Mouse (Mus musculus) right cerebral cortex, adult 18-20 months (tissue): Measurements from ENCODE around the gene Safb2.

Source experiments
- DNase-seq: peaks from one replicate; pipeline ENCODE4 v3.0.0; 2022; ENCODE audit warnings: mixed read lengths

The Safb2 gene

DNA sequence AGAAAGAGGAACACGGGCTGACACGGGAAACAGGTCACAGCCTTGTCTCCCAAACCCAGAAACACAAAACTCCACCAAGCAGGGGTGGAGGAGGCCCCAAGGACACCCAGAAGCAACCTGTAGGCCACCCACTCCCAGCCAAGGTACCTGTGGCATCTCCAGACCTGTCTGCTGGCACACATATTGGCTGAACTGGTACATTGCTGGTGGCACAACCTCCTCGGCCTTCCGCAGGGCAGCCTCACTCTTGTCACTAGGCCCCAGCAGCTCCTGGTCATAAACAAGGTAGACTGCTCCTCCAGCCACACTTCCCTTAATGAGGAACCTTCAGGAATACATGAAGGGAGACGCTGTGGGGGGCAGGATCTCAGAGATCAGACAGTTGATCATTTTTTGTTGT lies 24.3 kb upstream of the Safb2 start:
- no peak for DNase-seq

DNA sequence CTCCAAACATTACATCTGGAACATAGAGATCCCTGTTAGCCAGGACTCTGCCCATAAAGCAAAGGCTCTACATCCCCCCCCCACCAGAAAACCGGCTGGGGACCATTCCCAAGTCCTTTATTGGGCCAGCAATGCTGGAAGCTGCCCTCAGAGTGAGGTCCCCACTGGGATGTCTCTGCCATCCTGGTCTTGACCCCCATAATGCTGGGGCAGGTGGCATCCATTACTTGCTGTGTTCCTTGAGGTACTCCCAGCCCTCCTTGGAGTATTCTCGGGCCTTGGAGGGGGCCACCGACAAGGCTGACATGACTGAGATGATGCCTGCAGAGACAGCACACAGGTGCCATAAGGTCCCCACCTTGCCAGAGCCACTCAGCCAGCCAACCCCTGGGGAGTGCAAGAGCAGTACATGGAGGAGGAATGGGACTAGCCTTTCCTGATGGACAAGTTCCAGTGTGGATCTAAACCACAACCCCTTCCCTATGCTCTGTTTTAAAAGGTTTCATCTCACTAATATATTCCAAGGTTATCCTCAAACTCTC lies 23.2 kb upstream of the Safb2 start:
- DNase-seq: no peak

DNA sequence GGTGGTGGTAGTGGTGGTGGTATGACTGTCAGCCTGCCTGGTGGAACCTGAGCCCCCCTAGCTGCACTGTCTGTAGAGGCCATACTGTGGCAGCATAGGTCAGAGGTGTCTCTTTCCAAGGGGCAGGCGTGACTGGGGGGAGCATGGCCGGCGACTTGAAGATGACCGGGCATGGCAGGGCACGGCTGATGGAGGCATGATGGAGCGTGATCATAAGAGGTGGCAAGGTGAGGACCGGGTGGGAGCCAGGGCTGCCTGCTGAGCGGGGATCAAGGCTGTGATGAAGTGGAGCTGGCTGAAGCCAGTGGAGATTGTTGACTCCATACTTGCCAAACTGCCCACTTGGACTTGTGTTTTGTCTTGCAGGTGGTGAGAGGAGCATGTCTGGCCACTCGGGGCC lies 21.0 kb upstream of the Safb2 start:
- DNase-seq: no peak

DNA sequence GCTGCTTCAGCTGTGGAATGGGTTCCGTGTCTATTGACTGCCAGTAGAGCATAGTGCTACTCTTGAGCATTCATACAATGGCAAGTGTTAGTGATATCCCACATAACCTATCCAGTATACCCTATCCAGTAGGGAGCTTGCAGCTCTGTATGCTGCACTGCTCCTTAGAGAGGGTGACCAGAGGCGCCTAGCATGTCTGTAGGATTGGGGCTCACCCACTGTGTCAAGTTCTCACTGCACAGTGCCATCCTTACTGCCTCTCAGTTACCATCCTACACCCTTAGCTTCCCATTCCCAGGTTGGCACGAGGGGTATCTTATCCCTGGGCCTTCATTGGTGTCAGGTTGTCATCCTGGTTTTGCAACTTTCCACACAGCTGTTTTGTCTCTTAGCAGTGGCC lies 20.0 kb upstream of the Safb2 start:
- no peak for DNase-seq

DNA sequence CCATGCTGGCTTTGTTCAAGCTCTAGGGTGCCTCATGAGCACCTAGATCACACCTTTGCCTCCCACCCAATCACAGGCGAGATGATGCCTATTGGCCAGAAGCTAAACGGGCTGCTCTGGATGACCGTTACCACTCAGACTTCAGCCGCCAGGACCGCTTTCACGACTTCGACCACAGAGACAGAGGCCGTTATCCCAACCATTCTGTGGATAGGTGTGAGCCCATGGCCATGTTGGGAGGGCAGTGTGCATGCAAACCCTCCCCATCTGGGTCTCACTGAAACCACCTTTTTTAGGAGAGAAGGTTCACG lies 19.6 kb upstream of the Safb2 start:
- no peak for DNase-seq

DNA sequence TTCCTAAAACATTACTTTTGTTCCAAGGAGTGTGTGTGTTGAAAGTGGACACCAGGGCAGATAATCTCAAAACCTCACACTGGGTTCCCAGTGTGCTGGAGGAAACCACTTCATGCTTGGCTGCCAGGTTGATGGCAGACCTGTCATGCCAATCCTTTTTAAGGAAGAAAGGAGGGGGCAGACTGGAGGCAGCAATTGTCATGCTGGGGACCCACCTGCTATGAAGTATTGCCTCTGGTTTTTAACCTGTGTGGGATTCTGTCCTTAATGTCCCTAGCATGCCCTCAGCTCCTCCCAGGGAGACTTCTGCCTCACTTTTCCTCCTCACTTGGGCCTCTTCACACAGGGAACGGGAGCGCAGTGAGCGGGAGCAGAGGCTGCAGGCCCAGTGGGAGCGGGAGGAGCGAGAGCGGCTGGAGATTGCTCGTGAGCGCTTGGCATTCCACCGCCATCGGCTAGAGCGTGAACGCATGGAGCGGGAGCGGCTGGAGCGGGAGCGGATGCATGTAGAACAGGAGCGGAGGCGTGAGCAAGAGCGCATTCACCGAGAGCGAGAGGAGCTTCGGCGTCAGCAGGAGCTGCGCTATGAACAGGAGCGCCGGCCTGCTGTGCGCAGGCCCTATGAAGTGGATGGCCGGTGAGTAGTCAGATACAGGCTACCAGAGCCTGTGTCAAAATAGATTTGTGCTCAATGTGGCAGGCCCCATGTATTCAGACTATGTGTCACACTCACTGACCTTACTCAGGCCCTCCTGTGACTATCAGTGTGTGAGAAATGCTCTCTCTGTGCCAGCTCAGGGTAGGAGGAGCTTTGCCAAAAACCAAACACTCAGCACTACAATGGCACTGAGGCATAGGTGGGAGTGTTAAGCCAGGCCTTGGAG lies 19.0 kb upstream of the Safb2 start:
- no peak for DNase-seq

DNA sequence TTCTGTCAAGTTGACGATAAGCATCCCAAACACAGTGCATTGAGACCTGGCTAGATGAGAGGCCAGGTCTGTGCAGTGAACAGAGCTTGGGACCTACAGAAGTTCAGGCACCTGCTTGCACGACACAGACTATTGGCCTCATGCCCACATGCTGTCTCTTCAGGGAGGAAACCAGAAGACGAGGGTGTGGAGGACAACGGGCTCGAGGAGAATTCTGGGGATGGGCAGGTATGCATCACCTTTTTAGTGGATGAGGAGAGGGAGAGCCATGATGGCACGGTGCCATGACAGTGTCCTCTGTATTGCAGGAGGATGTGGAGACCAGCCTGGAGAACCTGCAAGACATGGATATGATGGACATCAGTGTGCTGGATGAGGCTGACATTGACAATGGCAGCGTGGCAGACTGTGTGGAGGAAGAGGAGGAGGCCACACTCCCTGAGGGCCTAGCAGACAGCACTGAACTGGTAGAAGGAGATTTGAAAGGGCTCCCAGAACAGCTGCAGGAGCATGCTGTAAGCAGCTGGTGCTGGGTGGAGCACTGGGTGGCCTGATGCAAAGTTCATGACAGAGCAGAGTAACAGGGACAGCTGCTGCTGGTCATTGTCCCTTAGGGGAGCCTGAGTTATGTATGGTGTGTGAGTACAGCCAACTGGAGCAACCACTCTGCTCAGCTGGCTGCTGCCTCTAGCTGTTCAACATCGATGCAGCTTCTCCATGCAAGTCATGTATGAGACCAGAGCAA lies 9.3 kb upstream of the Safb2 start:
- no peak for DNase-seq

DNA sequence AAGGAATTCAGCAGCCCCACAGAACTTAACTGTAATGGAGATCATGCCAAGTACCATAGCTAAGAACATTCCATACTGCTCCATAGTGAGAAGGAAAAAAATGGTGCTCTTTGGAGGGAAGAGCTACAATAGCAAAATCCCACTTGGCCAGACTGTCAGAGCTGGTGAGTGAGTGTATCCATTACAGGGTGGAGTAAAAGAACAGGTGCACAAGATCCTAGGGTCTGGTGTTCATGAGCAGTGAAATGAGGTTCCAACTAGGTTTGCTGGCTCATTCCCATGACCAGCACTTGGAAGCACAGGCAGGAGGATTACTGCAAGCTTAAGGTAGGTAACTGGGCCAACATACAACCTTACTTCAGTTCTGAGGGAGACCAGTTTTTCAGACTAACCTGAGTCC lies 8.2 kb upstream of the Safb2 start:
- no peak for DNase-seq

DNA sequence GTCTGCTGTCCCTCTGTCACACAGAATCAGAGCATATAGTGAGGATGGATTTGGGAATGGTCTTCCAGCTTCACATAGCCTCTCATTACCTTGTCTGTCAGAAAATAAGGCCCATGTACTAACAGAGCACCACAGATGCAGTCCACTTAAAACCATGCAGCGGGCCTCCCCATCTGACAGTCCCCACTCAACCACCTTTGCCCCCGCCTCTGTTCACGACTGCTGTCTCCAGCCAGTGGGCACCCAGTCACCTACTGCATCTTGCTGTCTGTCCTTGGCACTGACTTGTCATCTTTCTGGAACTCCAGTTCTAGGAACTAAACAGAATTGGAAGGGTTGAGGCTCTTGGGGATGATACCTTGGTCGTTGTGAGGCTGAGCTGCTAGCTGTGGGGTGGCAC lies 4.5 kb upstream of the Safb2 start:
- DNase-seq: no peak

DNA sequence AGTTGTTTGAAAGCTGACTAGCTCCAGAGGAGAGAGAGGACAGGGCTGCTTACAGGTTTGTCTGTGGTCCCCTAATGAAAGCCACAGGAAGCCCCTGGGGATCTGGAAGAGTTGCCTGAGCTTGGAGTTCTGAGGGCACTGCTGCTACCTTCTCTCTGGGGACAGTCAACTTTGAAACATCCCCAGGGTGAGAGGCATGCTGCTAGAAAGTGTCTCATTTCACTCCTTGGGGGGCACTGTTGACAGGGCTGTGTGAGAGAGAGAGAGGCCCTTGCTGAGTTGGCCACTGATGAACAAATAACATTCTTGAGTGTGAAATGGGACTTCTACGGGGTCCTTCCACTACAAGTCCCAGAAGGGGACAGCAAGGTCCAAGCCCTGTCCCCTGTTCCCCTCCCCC lies 3.4 kb upstream of the Safb2 start:
- no peak for DNase-seq

DNA sequence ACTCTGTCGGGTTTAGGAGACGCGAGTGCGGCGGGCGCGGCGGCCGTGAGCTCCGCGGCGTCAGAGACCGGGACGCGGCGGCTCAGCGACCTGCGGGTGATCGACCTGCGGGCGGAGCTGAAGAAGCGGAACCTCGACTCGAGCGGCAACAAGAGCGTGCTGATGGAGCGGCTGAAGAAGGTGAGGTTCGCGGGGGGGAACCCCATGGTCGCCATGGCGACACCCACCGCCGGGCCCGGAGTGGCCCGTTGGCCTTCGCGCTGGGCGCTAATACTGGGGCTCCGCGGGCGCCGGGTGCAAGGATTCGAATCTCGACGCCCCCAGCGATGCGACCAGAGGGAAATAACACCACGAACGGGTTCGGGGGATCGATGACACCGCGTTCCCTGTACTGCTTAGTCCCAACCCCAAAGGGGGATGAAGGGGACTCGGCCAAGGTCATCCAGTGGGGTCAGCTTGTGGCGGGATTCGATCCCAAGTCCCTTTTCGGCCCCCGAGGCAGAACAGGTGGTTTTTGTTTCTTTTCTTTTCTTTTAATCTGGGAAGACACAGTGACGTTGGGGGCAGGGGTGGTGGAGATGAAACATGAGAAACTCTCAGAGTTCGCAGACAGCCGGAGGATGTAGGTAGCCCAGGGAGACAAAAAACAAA lies 911 bp upstream of the Safb2 start:
- DNase-seq: no peak

DNA sequence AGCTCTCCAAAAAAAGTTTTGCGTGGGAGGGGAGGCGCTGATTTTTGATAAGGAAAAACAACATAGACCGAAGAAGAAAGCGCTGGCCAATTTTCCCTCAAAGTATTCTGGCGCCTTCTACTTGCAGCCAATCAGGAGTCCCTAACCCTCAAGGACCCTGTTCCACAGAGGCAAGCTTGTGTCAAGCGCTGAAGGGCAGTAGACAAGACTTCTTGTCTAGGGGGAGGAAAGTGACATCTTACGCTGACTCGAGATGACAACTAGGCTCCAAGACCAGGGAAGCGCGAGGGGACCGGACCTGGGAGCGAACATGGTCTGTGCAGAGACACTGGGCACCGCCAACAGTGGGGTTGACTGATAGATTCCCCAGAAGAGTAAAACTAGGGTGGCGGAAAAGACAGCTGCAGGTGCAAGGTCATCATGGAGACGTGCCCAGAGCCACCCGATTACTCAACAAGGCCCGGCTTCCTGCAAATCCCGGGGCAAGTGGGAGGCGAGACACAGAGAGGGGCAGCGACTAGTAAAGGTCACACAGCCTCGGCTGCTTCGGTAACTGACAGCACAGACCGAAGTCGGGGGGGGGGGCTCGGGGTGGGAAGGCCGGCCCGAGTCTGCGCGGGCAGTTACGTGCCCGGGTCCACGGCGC lies 651 bp downstream of the Safb2 start:
- DNase-seq: peak; percentile 20

DNA sequence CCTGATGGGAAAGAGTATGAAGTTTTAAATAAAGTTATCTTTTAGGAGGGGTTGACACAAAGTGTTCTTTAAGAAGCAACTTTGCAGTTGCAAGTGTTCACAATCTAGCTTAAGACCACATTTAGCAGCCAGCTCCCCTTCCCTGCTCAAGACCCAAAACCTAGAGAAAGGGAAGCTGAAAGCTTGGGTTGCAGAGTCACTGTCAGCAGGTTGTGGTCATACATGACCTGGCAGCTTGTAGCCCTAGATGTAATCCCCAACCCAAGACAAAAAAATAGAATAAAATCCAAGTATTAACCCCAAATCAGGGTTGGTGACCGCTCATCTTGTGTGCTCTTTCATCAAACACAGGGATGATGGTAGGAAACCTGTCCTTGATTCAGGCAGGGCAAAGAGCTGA lies 1.3 kb downstream of the Safb2 start:
- DNase-seq: no peak

DNA sequence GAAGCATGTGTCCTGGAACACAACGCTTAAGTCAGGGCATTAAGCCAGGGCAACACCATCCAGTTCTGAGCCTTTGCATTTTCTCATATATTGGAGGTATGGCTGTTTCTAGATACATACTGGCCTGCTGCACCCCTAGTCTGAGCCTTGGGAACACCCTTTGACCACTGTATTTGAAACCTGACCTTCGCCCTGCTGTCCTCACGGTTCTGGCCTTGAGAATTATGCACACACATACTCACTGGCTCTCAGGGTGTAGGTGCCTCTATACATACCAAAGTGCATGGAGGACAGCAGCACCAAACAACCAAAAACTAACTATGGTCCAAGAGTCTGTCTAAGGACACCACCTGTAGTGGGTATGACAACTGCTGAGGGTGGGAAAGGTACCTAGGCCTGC lies 11.4 kb downstream of the Safb2 start:
- DNase-seq: no peak

DNA sequence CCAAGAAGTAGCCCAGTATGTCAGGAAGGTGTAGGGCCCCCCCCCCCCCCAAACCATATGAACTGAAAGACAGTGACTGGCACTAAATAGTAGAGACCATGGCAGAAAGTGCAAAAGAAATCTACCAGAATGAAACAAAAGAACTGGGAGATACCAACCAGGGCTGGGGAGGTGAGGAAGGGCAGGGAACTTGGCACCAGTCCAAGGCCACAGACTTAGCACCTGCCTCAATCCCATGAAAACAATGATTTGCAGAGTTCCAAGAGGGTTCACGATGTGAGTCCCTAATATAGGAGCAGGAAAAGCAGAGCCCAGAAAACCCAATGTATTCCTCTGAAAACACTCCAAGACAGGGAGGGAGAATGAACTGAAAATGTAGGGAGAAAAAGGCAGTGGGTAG lies 12.2 kb downstream of the Safb2 start:
- DNase-seq: no peak

DNA sequence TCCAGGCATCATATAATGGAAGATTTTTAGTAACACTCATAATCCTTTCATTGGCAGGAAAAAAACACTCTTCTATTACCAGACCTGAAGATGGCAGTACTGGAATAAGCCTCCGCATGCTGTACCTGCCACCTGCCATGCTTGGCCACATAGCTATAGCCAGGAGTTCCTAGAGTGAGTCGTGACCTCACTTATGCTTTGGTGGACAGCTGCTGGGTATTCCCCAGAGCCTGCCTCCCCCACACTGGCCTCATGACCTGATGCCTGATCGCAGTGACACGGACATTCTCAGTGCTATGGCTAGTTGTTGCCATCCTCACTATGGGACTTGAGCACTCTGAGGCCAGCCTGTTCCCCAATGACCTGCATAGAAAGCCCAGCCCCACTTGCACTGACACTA lies 14.1 kb downstream of the Safb2 start:
- DNase-seq: no peak

DNA sequence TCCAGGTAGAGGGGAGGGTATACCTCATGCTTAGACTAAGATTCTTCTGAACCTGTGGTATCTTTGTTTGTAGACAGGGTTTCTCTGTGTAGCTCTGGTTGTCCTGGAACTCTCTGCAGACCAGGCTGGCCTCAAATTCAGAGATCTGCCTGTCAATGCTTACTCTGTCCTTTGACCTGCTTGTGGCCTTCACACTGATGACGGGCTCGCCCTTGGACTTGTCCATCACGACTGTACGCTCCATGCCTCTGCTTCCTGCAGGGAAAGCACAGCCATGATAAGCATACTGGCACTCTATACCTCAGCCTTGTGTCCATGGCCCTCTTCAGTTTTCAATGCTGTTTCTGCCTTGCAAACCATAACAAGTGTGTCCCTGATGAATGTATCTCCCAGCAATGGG lies 17.0 kb downstream of the Safb2 start:
- DNase-seq: no peak

DNA sequence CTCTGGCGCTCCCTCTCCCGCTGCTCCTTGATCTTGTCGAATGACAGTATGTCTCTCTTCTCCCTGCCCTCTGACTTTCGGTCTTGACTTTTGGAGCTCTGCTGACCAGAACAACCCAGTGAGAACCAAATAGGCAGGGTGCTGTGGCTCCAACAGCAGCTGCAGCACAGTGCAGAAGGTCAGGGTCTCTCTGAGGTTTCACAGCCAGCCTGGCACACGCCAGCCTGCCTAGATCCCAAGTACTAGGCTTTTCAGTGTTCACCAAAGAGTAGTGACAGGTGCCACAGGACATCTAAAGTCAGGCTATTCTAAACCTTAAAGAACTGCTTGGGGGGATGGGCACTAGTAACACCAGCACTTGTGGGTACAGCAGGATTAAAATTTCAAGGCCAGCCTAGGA lies 17.5 kb downstream of the Safb2 start:
- no peak for DNase-seq

DNA sequence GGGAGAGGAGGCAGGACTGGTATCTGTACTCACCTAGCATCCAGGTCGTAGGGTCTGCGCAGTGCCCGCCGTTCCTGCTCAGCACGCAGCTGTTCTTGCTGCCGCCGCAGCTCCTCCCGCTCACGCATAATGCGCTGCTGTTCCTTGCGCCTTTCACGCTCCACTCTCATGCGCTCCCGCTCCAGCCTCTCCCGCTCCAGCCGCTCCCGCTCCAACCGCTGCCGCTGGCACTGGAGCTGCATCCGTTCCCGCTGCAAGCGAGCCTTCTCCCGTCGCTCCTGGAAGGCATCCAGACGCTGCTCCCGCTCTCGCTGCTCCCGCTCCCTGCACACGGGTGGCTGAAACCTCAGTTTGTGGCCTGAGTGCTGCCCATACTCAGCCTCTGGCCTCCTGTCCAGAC lies 18.1 kb downstream of the Safb2 start:
- DNase-seq: no peak

DNA sequence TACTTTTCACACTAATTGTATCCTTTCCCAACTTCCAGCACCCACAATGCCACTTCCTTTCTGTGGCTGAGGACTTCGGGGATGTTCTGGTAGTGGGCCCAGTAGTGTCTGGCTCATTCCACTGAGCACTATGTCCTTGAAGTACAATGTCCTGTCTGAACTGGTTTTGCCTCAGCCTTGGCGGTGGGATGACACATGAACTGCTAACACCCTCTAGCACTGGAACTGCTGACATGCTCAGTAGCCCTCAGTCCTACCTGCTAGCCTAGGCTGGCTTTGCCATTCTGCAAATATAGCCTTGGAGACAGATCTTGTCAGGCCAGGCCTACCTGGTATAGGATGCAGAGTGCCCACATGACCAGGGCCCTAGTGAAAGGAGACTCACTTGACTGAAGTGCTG lies 22.5 kb downstream of the Safb2 start:
- DNase-seq: no peak

DNA sequence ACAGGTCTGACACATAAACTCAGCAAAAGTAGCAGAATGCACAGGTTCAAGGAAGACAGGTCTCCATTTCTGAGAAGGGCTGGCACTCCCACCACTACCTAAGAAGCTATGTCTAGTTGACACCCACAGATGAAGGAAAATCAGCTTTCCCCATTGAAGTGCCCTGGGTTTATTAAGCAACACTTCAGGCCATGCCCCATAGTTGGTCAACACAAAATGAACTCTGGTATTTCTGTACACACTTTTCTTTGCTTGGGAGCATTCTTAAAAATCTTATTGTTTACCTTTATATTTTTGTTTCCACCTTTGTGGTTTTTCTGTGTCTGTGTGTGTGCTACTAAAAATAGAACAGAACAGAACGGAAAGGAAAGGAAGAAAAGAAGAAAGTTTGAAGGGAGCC lies 24.3 kb downstream of the Safb2 start:
- no peak for DNase-seq

DNA sequence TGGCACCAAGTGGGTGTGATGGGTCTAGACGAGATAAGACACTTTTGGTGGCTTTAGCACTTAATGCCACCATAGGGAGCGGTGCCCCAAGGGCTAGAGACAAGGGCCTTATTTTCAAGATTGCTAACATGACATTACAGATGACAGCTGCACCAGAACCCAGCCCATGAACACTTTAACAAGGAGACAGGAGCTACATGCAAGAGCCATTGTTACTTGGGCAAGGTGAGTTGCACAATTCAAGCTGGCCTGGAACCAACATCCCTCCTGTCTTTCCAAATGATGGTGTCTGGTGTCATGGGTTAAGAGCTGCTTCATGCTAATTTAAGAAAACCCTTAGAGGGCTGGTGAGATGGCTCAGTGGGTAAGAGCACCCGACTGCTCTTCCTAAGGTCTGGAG lies 25.0 kb downstream of the Safb2 start:
- DNase-seq: no peak

DNA sequence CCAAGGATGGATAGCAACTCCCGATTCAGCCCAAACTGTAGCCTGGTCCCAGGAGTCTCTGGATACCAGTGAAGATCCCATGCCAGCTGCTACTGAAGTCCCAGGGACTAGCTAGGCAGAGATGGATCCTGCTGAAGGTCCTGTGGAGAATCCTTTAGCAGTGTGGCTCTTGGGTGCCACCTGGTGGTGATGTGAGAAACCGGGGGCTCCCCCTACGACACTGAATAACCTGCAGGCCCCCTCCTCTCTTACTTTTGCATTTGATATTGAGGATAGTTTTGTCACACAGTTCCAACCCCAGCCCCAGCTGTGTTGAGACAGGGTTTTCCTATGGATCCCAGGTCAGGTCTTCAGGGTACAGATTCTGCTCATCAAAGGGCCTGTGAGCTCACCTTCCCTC lies 25.9 kb downstream of the Safb2 start:
- DNase-seq: peak; percentile 64
